Mouse (Mus musculus): ENCODE measurements at regions not wholly inside any gene's neighbourhood (a gene's known extent, or its start where the extent isn't known, plus 50 kb on each side); places are given as distances from the start of the nearest gene placed in this dataset.

DNA sequence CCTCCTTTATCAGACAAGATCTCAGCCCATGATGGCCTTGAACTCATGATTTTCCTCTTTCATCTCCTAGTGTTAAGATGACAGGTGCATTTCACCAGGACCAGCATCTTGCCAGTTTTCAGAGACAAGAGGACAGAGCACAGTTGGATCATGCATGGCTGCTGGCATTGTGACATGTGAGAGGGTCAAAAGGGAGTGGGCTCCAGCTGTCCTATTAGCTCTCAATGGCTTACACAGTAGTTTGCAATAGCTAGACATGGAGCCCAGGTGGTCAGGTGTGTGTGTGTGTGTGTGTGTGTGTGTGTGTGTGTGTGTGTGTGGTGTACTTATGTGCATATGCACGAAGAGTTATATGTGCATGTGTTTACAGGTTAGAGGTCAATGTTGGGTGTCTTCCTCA, 110.3 kb upstream of the Sdk1 start:
- Histone ChIP-seq H3K27me3 (ENCODE audit: control insufficient read depth, insufficient read depth, low read length) (no peaks in the 10 kb centered on the region), H3K36me3 (ENCODE audit: control insufficient read depth, insufficient read depth, low read length) (no peaks in the 10 kb centered on the region), H3K27ac (ENCODE audit: control insufficient read depth, insufficient read depth, low read length) (no peak overlapping the region), H3K4me1 (replicated peaks; ENCODE audit: control insufficient read depth, insufficient read depth, low read length) (no peaks in the 10 kb centered on the region), H3K4me3 (ENCODE audit: control insufficient read depth, insufficient read depth, low read length) (no peak overlapping the region)
- no peak for DNase-seq
- WGBS, result 96% methylated on average over 1 of the region's 1 CpGs
- TF ChIP-seq POLR2A (IDR thresholded peaks at IDR 0.05; ENCODE audit: control insufficient read depth, extremely low read depth, insufficient read depth, low read length, poor library complexity), result no peak
- TF ChIP-seq CTCF (IDR thresholded peaks at IDR 0.05; ENCODE audit: borderline replicate concordance, control insufficient read depth, extremely low read depth, insufficient read depth, low read length, poor library complexity), result no peak

DNA sequence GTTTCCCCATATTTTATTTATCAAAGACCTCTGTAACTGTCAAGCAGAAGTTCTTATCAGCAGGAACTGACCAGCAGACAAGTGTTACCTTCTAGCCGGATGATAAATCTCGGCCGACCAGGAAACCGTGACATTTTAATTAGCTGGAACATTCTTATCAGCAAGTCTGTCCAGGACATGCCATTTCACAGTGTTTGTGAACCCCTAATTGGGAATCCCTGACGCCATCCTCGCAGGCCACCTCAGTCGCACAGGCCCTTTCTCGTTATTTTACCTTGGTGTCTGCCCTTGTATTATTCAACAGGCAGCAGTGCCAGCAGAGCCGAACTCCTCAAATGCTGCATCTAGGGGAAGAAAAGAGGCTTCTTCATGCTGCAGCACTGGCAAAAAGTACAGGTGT, 109.4 kb upstream of the Sdk1 start:
- no peaks in the 10 kb centered on the region for H3K27me3 ChIP-seq (ENCODE audit: control insufficient read depth, insufficient read depth, low read length)
- H3K36me3 ChIP-seq (ENCODE audit: control insufficient read depth, insufficient read depth, low read length), result no peaks in the 10 kb centered on the region
- no peak for TF ChIP-seq POLR2A (IDR thresholded peaks at IDR 0.05; ENCODE audit: control insufficient read depth, extremely low read depth, insufficient read depth, low read length, poor library complexity)
- TF ChIP-seq CTCF (IDR thresholded peaks at IDR 0.05; ENCODE audit: borderline replicate concordance, control insufficient read depth, extremely low read depth, insufficient read depth, low read length, poor library complexity), result no peak
- no peak overlapping the region for H3K27ac ChIP-seq (ENCODE audit: control insufficient read depth, insufficient read depth, low read length)
- H3K4me3 ChIP-seq (ENCODE audit: control insufficient read depth, insufficient read depth, low read length), result no peak overlapping the region
- DNase-seq, result no peak
- no peaks in the 10 kb centered on the region for H3K4me1 ChIP-seq (replicated peaks; ENCODE audit: control insufficient read depth, insufficient read depth, low read length)
- 45% methylated on average over 9 of the region's 9 CpGs for WGBS

DNA sequence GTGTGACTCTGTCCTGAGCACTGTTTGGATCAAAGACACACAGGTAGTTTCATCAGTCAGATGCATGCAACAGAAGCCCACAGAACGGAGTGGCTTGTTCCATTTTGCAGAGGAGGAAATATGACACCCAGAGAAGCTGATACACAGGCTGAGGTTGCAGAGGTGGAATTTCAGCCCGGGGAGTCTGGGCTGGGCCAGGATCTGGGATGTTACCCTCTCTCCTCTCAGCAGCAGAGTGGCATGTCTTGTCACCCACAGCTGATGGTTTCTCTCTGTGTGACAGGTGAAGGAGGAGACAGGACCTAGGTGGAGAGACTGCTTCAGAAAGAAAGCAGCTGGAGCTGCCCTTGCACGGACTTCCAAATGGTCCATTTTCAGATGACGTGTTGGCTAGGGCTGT, 105.1 kb upstream of the Sdk1 start:
- no peak for TF ChIP-seq POLR2A (IDR thresholded peaks at IDR 0.05; ENCODE audit: control insufficient read depth, extremely low read depth, insufficient read depth, low read length, poor library complexity)
- no peak for TF ChIP-seq CTCF (IDR thresholded peaks at IDR 0.05; ENCODE audit: borderline replicate concordance, control insufficient read depth, extremely low read depth, insufficient read depth, low read length, poor library complexity)
- no peaks in the 10 kb centered on the region for H3K27me3 ChIP-seq (ENCODE audit: control insufficient read depth, insufficient read depth, low read length)
- no peak overlapping the region for H3K27ac ChIP-seq (ENCODE audit: control insufficient read depth, insufficient read depth, low read length)
- no peak for DNase-seq
- no peaks in the 10 kb centered on the region for H3K4me1 ChIP-seq (replicated peaks; ENCODE audit: control insufficient read depth, insufficient read depth, low read length)
- WGBS, result 83% methylated on average over 4 of the region's 4 CpGs
- H3K36me3 ChIP-seq (ENCODE audit: control insufficient read depth, insufficient read depth, low read length), result no peaks in the 10 kb centered on the region
- H3K4me3 ChIP-seq (ENCODE audit: control insufficient read depth, insufficient read depth, low read length), result no peak overlapping the region

DNA sequence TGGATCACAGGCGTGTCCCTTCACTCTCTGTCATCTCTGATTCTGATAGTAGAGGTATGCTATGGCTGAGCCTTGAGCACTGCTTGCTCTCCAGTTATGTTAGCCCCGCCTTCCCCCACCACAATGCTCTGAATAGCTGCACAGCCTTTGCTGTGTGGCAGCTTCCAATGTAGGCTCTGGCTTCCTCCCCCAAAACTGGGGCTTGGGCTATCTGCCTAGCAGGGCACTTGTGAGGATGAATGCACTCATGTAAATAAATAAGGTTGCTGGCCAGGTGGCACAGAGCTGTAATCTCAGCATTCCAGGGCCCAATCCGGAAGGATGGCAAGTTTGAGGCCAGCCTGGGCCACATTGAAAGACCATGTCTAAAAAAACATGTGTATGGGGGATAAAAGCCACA, 103.6 kb upstream of the Sdk1 start:
- 87% methylated on average over 3 of the region's 3 CpGs for WGBS
- Histone ChIP-seq H3K4me1 (replicated peaks; ENCODE audit: control insufficient read depth, insufficient read depth, low read length) (no peaks in the 10 kb centered on the region; the same call in 1 of the 2 replicates), H3K27ac (ENCODE audit: control insufficient read depth, insufficient read depth, low read length) (no peak overlapping the region), H3K4me3 (ENCODE audit: control insufficient read depth, insufficient read depth, low read length) (no peak overlapping the region), H3K36me3 (ENCODE audit: control insufficient read depth, insufficient read depth, low read length) (no peaks in the 10 kb centered on the region), H3K27me3 (ENCODE audit: control insufficient read depth, insufficient read depth, low read length) (no peaks in the 10 kb centered on the region)
- DNase-seq, result no peak
- TF ChIP-seq POLR2A (IDR thresholded peaks at IDR 0.05; ENCODE audit: control insufficient read depth, extremely low read depth, insufficient read depth, low read length, poor library complexity) (no peak), CTCF (IDR thresholded peaks at IDR 0.05; ENCODE audit: borderline replicate concordance, control insufficient read depth, extremely low read depth, insufficient read depth, low read length, poor library complexity) (no peak)

DNA sequence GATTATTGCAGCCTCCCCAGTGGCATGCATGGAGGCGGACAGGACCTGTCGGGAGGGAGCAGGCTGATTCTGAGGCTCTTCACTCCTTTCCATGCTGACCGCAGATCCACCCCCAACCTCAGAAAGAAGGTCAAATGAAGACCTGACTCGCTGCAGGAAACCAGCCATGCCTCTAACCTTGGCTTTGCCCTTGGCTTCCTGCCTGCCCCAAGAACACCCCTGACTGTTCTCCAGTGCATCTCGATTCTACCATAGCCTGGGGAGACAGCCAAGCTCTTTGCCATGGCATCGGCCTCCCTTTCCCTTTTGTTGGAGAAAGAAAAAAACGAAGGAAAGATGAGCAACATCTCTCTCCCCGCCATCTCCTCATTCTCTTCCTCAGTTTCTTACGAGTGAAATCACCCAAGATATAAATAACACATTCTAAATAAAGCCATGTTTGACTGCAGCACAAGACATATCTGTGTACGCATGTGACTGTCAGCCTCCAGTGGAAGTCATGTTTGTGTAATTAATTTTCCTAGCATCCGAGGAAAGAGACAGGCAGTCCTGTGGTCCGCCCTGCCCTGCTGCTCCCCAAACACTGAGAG, 102.4 kb upstream of the Sdk1 start:
- H3K27ac ChIP-seq (ENCODE audit: control insufficient read depth, insufficient read depth, low read length), result no peak overlapping the region
- no peaks in the 10 kb centered on the region; the same call in 1 of the 2 replicates for H3K4me1 ChIP-seq (replicated peaks; ENCODE audit: control insufficient read depth, insufficient read depth, low read length)
- no peaks in the 10 kb centered on the region for H3K27me3 ChIP-seq (ENCODE audit: control insufficient read depth, insufficient read depth, low read length)
- WGBS, result 71% methylated on average over 12 of the region's 12 CpGs
- H3K36me3 ChIP-seq (ENCODE audit: control insufficient read depth, insufficient read depth, low read length), result no peaks in the 10 kb centered on the region
- no peak for DNase-seq
- no peak overlapping the region for H3K4me3 ChIP-seq (ENCODE audit: control insufficient read depth, insufficient read depth, low read length)
- TF ChIP-seq CTCF (IDR thresholded peaks at IDR 0.05; ENCODE audit: borderline replicate concordance, control insufficient read depth, extremely low read depth, insufficient read depth, low read length, poor library complexity) (no peak), POLR2A (IDR thresholded peaks at IDR 0.05; ENCODE audit: control insufficient read depth, extremely low read depth, insufficient read depth, low read length, poor library complexity) (no peak)

DNA sequence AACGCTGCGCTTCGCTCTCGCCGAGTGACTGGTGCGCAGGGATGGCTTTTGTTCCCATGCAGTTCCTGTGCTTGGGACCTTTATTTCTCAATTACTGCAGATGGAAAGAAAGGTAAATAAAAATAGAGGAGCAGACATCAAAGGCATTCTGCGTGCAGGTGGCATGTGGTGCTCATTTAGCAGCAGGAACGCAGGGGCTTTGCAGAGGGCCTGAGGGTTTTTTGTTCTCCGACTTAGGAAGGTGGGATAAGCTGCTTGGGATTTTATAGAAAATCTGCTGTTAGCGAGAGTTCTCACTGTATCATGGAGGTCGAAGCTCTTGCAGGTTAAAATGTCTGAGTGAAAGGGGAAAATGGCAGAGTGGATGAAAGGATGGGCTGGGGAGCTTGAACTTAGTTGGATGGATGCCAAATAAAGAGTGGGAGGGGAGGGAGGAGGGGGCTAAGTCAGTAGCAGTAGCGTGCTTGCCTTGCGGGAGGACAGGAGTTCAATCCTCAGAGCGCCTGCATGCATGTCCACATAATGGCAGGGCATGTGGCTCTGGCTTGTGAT, 101.9 kb upstream of the Sdk1 start:
- TF ChIP-seq POLR2A (IDR thresholded peaks at IDR 0.05; ENCODE audit: control insufficient read depth, extremely low read depth, insufficient read depth, low read length, poor library complexity) (no peak), CTCF (IDR thresholded peaks at IDR 0.05; ENCODE audit: borderline replicate concordance, control insufficient read depth, extremely low read depth, insufficient read depth, low read length, poor library complexity) (no peak)
- 89% methylated on average over 14 of the region's 14 CpGs for WGBS
- Histone ChIP-seq H3K4me1 (replicated peaks; ENCODE audit: control insufficient read depth, insufficient read depth, low read length) (no peaks in the 10 kb centered on the region; the same call in 1 of the 2 replicates), H3K27me3 (ENCODE audit: control insufficient read depth, insufficient read depth, low read length) (no peaks in the 10 kb centered on the region), H3K4me3 (ENCODE audit: control insufficient read depth, insufficient read depth, low read length) (no peak overlapping the region), H3K27ac (ENCODE audit: control insufficient read depth, insufficient read depth, low read length) (no peak overlapping the region), H3K36me3 (ENCODE audit: control insufficient read depth, insufficient read depth, low read length) (no peaks in the 10 kb centered on the region)
- DNase-seq, result no peak

DNA sequence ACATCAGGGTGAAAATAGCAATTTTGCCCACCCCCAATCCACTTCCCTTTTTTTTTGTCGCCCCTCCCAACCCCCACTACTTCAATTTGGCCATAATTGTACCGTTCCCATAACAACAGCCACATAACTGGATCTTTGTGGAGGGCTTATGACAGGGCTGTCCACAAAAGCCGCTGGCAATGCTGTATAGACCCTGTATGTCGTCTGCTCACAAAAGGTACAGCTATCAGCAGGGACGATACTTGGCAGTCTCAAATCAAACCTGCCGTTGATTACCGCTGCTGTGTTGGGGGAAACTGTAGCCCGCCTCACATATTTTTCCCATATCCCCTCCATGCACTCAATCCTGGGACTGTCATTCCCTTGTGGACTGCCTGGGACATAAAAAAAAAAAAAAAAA, 80.9 kb upstream of the Sdk1 start:
- Histone ChIP-seq H3K4me1 (replicated peaks; ENCODE audit: control insufficient read depth, insufficient read depth, low read length) (no peaks in the 10 kb centered on the region), H3K27ac (ENCODE audit: control insufficient read depth, insufficient read depth, low read length) (no peak overlapping the region), H3K4me3 (ENCODE audit: control insufficient read depth, insufficient read depth, low read length) (no peak overlapping the region), H3K27me3 (ENCODE audit: control insufficient read depth, insufficient read depth, low read length) (no peaks in the 10 kb centered on the region), H3K36me3 (ENCODE audit: control insufficient read depth, insufficient read depth, low read length) (no peaks in the 10 kb centered on the region)
- 43% methylated on average over 8 of the region's 8 CpGs for WGBS
- DNase-seq, result no peak
- TF ChIP-seq CTCF (IDR thresholded peaks at IDR 0.05; ENCODE audit: borderline replicate concordance, control insufficient read depth, extremely low read depth, insufficient read depth, low read length, poor library complexity) (no peak), POLR2A (IDR thresholded peaks at IDR 0.05; ENCODE audit: control insufficient read depth, extremely low read depth, insufficient read depth, low read length, poor library complexity) (no peak)
